Mouse (Mus musculus): ENCODE measurements around the gene Trnt1. TPM values are rescaled to one million over a fixed set of nuclear protein-coding genes. Genes with fewer than 3 reads are reported as not detected.

Gene Trnt1
- total and polyA plus RNA-seq, 3 experiments: 6.0 to 33.2 (median 30.5) TPM

DNA sequence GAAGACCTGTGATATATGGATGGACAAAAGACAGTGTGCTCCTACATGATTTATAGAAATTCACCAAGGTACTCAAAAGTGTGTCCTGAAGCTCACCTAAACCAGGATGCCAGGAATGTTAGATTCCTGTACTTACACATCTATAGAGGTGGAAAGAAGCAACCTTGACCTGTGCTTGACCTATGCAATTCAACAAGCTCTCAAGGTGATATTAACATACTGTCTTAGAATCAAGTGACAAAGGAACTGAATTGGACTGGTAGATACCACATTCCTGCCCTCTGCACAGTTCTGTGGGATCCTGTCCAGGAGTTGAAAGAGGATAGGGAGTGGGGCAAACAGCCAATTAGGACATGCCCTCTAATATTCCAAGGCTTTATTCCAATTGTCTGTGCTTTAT, 51.6 kb downstream of the Trnt1 start:
- H3K36me3 ChIP-seq (ENCODE audit: control insufficient read depth, insufficient read depth, low read length): no peaks in the 10 kb centered on the region
- H3K4me1 ChIP-seq (ENCODE audit: control insufficient read depth, insufficient read depth, low read length): no peaks in the 10 kb centered on the region
- H3K27ac ChIP-seq: no peak overlapping the region
- intact Hi-C loops (cut with DNase I): no loop called here
- DNase-seq: no peak
- H3K4me3 ChIP-seq: no peak overlapping the region
- no peaks in the 10 kb centered on the region for H3K79me2 ChIP-seq (replicated peaks; ENCODE audit: control insufficient read depth, insufficient read depth, low read length)
- TF ChIP-seq EP300 (IDR thresholded peaks at IDR 0.05; ENCODE audit: insufficient read depth, low read depth, low read length): no peak
- H3K27me3 ChIP-seq (ENCODE audit: control insufficient read depth, insufficient read depth, low read length): no peaks in the 10 kb centered on the region
- H3K9ac ChIP-seq (ENCODE audit: low read depth, low read length): no peak overlapping the region

DNA sequence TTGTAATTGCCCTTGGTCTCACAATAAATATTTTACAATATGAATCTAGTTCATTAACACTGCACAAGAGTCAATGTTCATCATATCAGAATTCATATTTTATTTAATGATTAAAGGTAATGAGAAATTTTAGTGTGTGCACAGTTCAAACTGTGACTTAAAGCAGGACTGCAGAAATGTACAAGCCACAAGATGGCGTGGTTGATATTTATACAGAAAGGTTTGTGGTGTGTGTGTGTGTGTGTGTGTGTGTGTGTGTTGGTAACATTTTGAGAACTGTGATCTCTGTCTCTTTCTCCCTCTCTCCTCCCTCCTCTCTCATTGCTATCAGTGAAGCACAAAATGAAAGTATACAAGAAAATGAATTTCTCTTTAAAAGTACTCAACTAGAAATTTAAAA, 53.4 kb downstream of the Trnt1 start:
- 42% methylated on average over 1 of the region's 1 CpGs for WGBS
- H3K9ac ChIP-seq (ENCODE audit: low read depth, low read length): no peak overlapping the region
- H3K4me3 ChIP-seq: no peak overlapping the region
- no peaks in the 10 kb centered on the region for H3K79me2 ChIP-seq (replicated peaks; ENCODE audit: control insufficient read depth, insufficient read depth, low read length)
- no peak overlapping the region for H3K27ac ChIP-seq
- H3K27me3 ChIP-seq (ENCODE audit: control insufficient read depth, insufficient read depth, low read length): no peaks in the 10 kb centered on the region
- no peak for DNase-seq
- TF ChIP-seq CTCF (IDR thresholded peaks at IDR 0.05) (peak; percentile 14; the same call in 1 of the 2 replicates), POLR2A (IDR thresholded peaks at IDR 0.05; ENCODE audit: insufficient read depth, low read depth, low read length) (no peak)
- intact Hi-C loops (cut with DNase I): no loop called here
- H3K4me1 ChIP-seq (ENCODE audit: control insufficient read depth, insufficient read depth, low read length): no peaks in the 10 kb centered on the region
- no peaks in the 10 kb centered on the region for H3K36me3 ChIP-seq (ENCODE audit: control insufficient read depth, insufficient read depth, low read length)

Other genes starting within 250 kb of the Trnt1 start
- under 1 TPM in 1 of 2 experiments, not detected in 1; 0.30 TPM for gene Il5ra, start 20.1 kb upstream of the Trnt1 start, total RNA-seq (2021)
- gene Il5ra, start 20.1 kb upstream of the Trnt1 start, polyA plus RNA-seq (2012; rRNA removed): 0.06 TPM in 2 replicates
- 10 to 100 TPM; 46.1 to 57.1 TPM for gene Crbn, start 31.0 kb downstream of the Trnt1 start, total RNA-seq (2021)
- gene Crbn, start 31.0 kb downstream of the Trnt1 start, polyA plus RNA-seq (2012; rRNA removed): 13.5 and 18.6 TPM in 2 replicates